Mouse (Mus musculus) megakaryocyte, embryonic 14.5 days (primary cell): ENCODE measurements around the gene Gm38431. TPM values are rescaled to one million over a fixed set of nuclear protein-coding genes. Genes with fewer than 3 reads are reported as not detected.

Source experiments
- H3K27me3 ChIP-seq: replicated peaks from 2 replicates; pipeline ENCODE3; 2012; ENCODE audit warnings: inconsistent platforms
- H3K36me3 ChIP-seq: replicated peaks from 2 replicates; pipeline ENCODE3; 2012; ENCODE audit warnings: low read length, inconsistent platforms, mixed read lengths
- H3K4me1 ChIP-seq: 2 replicates; pipeline ENCODE4 v1.6.1; 2012; ENCODE audit warnings: inconsistent platforms
- H3K4me3 ChIP-seq: replicated peaks from 2 replicates; pipeline ENCODE3; 2012; ENCODE audit warnings: moderate library complexity, mild to moderate bottlenecking, inconsistent platforms
- H3K9me3 ChIP-seq: 2 replicates; pipeline ENCODE4 v1.6.1; 2012; ENCODE audit warnings: inconsistent platforms
- FLI1 ChIP-seq: IDR thresholded peaks from 2 replicates; pipeline ENCODE4 v1.6.1; 2012; ENCODE audit warnings: low read length, inconsistent platforms, mixed read lengths
- GATA1 ChIP-seq: IDR thresholded peaks from 3 replicates; pipeline ENCODE4 v1.6.1; 2012; ENCODE audit warnings: mixed read lengths, low read length, inconsistent platforms, borderline replicate concordance
- polyA plus RNA-seq: library from polyadenylated mRNA; stranded (reverse); fragments of >175 nt; gene quantifications from 2 replicates; pipeline ENCODE4 v1.2.3, GENCODE M21; 2012; ENCODE audit warnings: low replicate concordance; ENCODE audit not compliant: insufficient read depth

Gene Gm38431
- polyA plus RNA-seq, 1 experiment, result 128 TPM

GRCm38 (mm10) chr9:21031251-21031895 lies 60.4 kb downstream of the Gm38431 start:
- Histone ChIP-seq H3K4me3 (peak overlapping the region; percentile 94), H3K36me3 (peaks cover 16% of the 10 kb centered on the region), H3K4me1 (peaks cover 92% of the 10 kb centered on the region), H3K9me3 (no peaks in the 10 kb centered on the region), H3K27me3 (peaks cover 61% of the 10 kb centered on the region)
- TF ChIP-seq GATA1 (no peak), FLI1 (no peak)

DNA sequence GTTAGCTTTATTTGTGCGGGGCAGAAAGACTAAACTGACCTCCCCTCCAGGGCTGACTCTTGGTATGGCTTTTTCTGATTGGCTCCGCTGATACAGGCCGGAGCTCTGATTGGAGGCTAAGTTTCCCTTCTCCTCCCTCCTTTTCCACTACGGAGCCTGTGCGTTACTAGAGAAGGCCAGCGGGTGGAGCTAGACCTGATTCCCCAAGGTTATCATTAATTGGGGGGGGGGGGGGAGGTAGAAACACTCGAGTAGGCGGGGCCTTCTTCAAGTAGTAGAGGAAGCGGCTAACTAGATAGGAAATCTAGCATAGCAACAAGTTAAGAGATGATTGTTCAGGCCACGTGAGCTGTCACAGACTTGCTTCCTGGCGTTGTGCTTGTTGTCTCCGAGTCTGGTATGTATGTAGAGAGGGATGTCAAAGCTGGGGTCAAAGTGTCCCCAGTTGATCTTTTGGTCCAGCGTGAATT lies 61.0 kb downstream of the Gm38431 start:
- H3K4me3 ChIP-seq, result peak overlapping the region; percentile 94
- H3K27me3 ChIP-seq, result peaks cover 58% of the 10 kb centered on the region
- TF ChIP-seq FLI1 (no peak), GATA1 (no peak)
- peaks cover 19% of the 10 kb centered on the region for H3K36me3 ChIP-seq
- no peaks in the 10 kb centered on the region for H3K9me3 ChIP-seq
- H3K4me1 ChIP-seq, result peaks cover 87% of the 10 kb centered on the region

- Histone ChIP-seq H3K27me3 (peaks cover 57% of the 10 kb centered on the region), H3K9me3 (no peaks in the 10 kb centered on the region), H3K4me1 (peaks cover 80% of the 10 kb centered on the region), H3K4me3 (peak overlapping the region; percentile 94), H3K36me3 (peaks cover 25% of the 10 kb centered on the region)
- no peak for TF ChIP-seq GATA1
- no peak for TF ChIP-seq FLI1
These were observed 61.7 kb downstream of the Gm38431 start for GRCm38 (mm10) chr9:21030055-21030600.

DNA sequence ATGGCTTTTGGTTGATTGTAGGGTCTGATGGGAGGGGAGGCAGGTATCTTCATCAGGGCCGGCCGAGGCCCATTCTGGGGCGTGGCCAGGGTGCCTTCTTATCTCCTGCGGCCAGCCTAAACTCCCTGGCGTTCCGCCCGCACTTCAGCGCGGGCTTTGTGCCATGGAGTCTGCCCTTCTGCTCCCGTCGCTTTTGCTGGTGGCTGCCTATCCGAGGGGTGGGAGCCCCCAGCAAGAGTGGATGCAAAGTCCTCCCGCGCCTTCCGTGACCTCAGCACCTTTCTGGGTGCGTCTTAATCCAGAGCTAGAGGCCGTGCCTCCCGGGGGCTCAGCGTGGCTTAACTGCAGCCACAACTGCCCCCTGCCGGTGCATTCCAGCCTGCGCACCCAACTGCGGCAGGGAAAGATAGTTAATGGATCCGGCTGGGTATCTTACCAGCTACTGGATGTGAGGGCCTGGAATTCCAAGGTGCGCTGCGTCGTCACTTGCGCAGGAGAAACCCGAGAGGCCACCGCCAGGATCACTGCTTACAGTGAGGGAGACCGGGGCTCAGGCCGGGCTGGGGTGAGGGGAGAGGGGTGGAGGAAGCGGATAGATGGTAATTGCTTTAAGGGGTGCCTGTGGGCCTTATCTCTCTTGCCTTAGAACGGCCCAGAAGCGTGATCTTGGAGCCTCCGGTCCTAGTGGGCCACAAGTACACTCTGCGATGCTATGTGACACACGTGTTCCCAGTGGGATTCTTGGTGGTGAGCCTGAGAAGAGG lies 62.3 kb downstream of the Gm38431 start, which contains the start of gene Icam4:
TSS of gene Icam4 (plus strand) at position 83 of the 764 bp plus-strand sequence.
- peak within 1 kb of the TSS; percentile 94 for H3K4me3 ChIP-seq
- peaks cover 73% of the 10 kb centered on the region for H3K4me1 ChIP-seq
- peaks cover 25% of the 10 kb centered on the region for H3K36me3 ChIP-seq
- H3K9me3 ChIP-seq, result no peaks in the 10 kb centered on the region
- H3K27me3 ChIP-seq, result peaks cover 51% of the 10 kb centered on the region
- TF ChIP-seq FLI1 (no peak), GATA1 (no peak)

DNA sequence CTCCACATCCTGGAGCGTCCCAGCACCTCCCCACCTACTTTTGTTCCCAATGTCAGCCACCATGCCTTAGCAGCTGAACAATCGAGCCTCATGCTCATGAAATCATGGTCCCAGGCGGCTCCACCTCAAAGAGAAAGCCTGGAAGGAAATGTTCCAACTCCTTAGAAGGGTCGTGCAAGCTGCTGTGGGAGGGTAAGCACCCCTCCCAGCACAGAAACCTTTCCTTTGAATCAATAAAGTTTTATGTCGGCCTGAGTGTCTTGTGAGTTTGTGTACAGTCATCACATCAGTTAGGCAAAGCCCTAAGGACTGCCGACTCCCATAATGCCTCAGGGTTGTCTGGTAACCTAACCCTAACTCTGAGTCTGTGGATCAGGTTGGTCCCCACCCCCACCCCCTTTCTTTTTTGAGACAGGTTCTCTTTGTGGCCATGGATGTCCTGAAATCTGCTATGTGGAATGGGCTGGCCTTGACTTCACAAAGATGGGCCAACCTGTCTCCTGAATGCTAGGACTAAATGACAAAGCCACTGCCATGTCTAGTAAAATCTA lies 63.2 kb downstream of the Gm38431 start:
- Histone ChIP-seq H3K9me3 (no peaks in the 10 kb centered on the region), H3K4me1 (peaks cover 67% of the 10 kb centered on the region), H3K4me3 (peak overlapping the region; percentile 94), H3K36me3 (peaks cover 25% of the 10 kb centered on the region), H3K27me3 (peaks cover 45% of the 10 kb centered on the region)
- no peak for TF ChIP-seq GATA1
- no peak for TF ChIP-seq FLI1

DNA sequence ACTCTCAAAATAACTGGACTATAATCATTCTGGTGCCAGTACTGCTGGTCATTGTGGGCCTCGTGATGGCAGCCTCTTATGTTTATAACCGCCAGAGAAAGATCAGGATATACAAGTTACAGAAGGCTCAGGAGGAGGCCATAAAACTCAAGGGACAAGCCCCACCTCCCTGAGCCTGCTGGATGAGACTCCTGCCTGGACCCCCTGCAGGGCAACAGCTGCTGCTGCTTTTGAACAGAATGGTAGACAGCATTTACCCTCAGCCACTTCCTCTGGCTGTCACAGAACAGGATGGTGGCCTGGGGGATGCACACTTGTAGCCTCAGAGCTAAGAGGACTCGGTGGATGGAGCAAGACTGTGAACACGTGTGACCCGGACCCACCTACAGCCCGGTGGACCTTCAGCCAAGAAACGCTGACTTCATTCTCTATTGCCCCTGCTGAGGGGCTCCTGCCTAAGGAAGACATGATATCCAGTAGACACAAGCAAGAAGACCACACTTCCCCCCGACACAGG lies 64.0 kb downstream of the Gm38431 start:
- Histone ChIP-seq H3K9me3 (no peaks in the 10 kb centered on the region), H3K36me3 (peaks cover 25% of the 10 kb centered on the region), H3K27me3 (peaks cover 37% of the 10 kb centered on the region), H3K4me3 (peak overlapping the region; percentile 24), H3K4me1 (peaks cover 59% of the 10 kb centered on the region)
- TF ChIP-seq GATA1 (no peak), FLI1 (no peak)

- TF ChIP-seq FLI1 (no peak), GATA1 (no peak)
These were observed 64.9 kb downstream of the Gm38431 start for GRCm38 (mm10) chr9:21026849-21027248.

GRCm38 (mm10) chr9:21025258-21025810 lies 66.5 kb downstream of the Gm38431 start:
- H3K4me1 ChIP-seq, result peaks cover 42% of the 10 kb centered on the region

More at GRCm38 (mm10) chr9:21026849-21027248, 64.9 kb downstream of the Gm38431 start:
- peaks cover 25% of the 10 kb centered on the region for H3K36me3 ChIP-seq
- no peak overlapping the region for H3K4me3 ChIP-seq
- no peaks in the 10 kb centered on the region for H3K9me3 ChIP-seq
- peaks cover 34% of the 10 kb centered on the region for H3K27me3 ChIP-seq
- peaks cover 53% of the 10 kb centered on the region for H3K4me1 ChIP-seq

DNA sequence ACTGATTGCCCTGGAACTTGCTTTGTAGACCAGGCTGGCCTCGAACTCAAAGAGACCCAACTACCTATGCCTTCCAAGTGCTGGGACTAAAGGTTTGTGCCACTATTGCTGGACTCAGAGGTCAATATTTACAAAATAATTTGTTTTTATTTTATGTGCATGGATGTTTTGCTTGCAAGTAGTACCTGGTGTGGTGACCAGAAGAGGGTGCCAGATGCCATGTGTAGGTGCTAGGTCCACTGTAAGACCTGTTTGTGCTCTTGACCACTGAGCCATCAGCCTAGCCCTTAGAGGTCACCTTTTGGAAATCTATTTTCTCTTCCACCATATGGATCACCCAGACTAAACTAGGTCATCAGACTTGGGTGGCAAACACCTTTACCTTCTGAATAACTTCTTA lies 69.1 kb downstream of the Gm38431 start:
- H3K27me3 ChIP-seq, result peaks cover 48% of the 10 kb centered on the region
- no peak overlapping the region for H3K4me3 ChIP-seq
- H3K9me3 ChIP-seq, result no peaks in the 10 kb centered on the region
- TF ChIP-seq GATA1, result no peak
- TF ChIP-seq FLI1, result no peak
- H3K4me1 ChIP-seq, result peaks cover 19% of the 10 kb centered on the region
- peaks cover 35% of the 10 kb centered on the region for H3K36me3 ChIP-seq

More at GRCm38 (mm10) chr9:21025258-21025810, 66.5 kb downstream of the Gm38431 start:
- no peak for TF ChIP-seq FLI1
- TF ChIP-seq GATA1, result no peak
- Histone ChIP-seq H3K27me3 (peaks cover 42% of the 10 kb centered on the region), H3K36me3 (peaks cover 31% of the 10 kb centered on the region), H3K9me3 (no peaks in the 10 kb centered on the region), H3K4me3 (no peak overlapping the region)
